Mouse (Mus musculus) liver, embryonic 13.5 days (tissue): ENCODE results near the gene Hist1h2bl. TPM values are rescaled to one million over a fixed set of nuclear protein-coding genes. Genes with fewer than 3 reads are reported as not detected.

ENCODE experiments used
- ATAC-seq: fragments of 200-750 bp; cut with Nextera tagmentation; 2 replicates; pipeline ENCODE4 v1.8.0; 2017; ENCODE audit warnings: low read depth, mild to moderate bottlenecking, moderate number of reproducible peaks, moderate library complexity
- DNase-seq: peaks from one replicate; pipeline ENCODE4 v3.0.0; 2022
- H3K27ac ChIP-seq: fragments of 300-500 bp; sonication (generic); 2 replicates; pipeline ENCODE4 v1.5.1; 2015; ENCODE audit warnings: moderate library complexity, mild to moderate bottlenecking, inconsistent platforms
- H3K27me3 ChIP-seq: fragments of 300-500 bp; sonication (generic); 2 replicates; pipeline ENCODE4 v1.6.1; 2015; ENCODE audit warnings: mild to moderate bottlenecking, inconsistent platforms
- H3K36me3 ChIP-seq: fragments of 300-500 bp; sonication (generic); 2 replicates; pipeline ENCODE4 v1.6.1; 2015; ENCODE audit warnings: mild to moderate bottlenecking, inconsistent platforms
- H3K4me1 ChIP-seq: fragments of 300-500 bp; sonication (generic); replicated peaks from 2 replicates; pipeline ENCODE4 v1.6.1; 2015; ENCODE audit warnings: inconsistent platforms
- H3K4me2 ChIP-seq: fragments of 300-500 bp; sonication (generic); 2 replicates; pipeline ENCODE4 v1.6.1; 2015; ENCODE audit warnings: inconsistent platforms, mild to moderate bottlenecking, moderate library complexity
- H3K4me3 ChIP-seq: fragments of 300-500 bp; sonication (generic); replicated peaks from 2 replicates; pipeline ENCODE4 v1.5.1; 2015; ENCODE audit warnings: mild to moderate bottlenecking, inconsistent platforms
- H3K9ac ChIP-seq: fragments of 300-500 bp; sonication (generic); 2 replicates; pipeline ENCODE4 v1.6.1; 2015; ENCODE audit warnings: mild to moderate bottlenecking, inconsistent platforms
- H3K9me3 ChIP-seq: fragments of 300-500 bp; sonication (generic); replicated peaks from 2 replicates; pipeline ENCODE4 v1.6.1; 2016; ENCODE audit warnings: inconsistent platforms
- WGBS: fragments of 180-500 bp; shearing (Covaris S2); methylation state at CpG from one replicate; pipeline ENCODE4 v1.1.7; 2015; ENCODE audit not compliant: insufficient replicate concordance; 5-methylcytosine and 5-hydroxymethylcytosine counted together
- microRNA-seq: library from miRNA; unstranded; fragments of <30 nt; microRNA quantifications from one replicate; pipeline ENCODE4, GENCODE M21; 2016
- polyA plus RNA-seq: library from polyadenylated mRNA; unstranded; fragments of >200 nt; fragmentation: Nextera tagmentation; extraction: Ambion mirVana; gene quantifications from 2 replicates; pipeline ENCODE4 v1.2.1, GENCODE M21; 2015

Gene Hist1h2bl
- polyA plus RNA-seq, 1 experiment from 2014 or later = 3.0 TPM

DNA sequence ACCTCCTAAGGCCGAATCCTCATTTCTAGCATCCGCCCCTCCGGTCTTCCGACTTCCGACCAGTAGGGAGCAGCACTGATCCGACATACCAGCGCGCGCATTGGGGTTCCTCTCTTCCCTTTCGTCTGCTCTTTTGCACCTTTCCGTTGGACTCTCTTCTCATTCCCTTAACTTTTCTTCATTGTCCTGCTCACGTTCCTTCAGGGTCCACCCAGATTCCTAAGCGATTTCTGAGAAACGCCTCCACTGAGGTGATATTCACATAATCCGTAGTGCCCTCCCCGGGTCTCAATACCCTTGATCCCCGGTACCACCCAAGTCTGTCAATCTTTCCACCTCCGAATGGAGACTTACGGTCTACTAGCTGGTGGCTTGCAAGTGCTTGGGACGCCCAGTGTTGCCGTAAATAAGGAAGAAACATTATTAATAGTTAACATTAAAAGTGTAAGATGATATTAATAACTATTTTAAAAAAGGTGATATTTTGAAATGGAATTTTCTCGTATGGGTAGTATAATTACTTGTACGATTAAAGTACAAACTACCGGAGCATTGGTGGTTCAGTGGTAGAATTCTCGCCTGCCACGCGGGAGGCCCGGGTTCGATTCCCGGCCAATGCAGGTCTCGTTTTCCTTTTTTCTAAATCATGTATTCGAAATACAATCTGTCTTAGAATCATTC lies 5.8 kb downstream of the Hist1h2bl start:
- H3K4me2 ChIP-seq = peak overlapping the region; percentile 62
- DNase-seq = peak; percentile 83
- H3K4me3 ChIP-seq = peak overlapping the region; percentile 71
- H3K9me3 ChIP-seq = no peaks in the 10 kb centered on the region
- no peaks in the 10 kb centered on the region for H3K36me3 ChIP-seq
- peaks cover 27% of the 10 kb centered on the region for H3K4me1 ChIP-seq
- peak overlapping the region; percentile 80 for H3K27ac ChIP-seq
- H3K9ac ChIP-seq = peak overlapping the region; percentile 79
- under 1% methylated on average over 32 of the region's 32 CpGs for WGBS
- ATAC-seq = peak; percentile 70
- no peaks in the 10 kb centered on the region for H3K27me3 ChIP-seq

DNA sequence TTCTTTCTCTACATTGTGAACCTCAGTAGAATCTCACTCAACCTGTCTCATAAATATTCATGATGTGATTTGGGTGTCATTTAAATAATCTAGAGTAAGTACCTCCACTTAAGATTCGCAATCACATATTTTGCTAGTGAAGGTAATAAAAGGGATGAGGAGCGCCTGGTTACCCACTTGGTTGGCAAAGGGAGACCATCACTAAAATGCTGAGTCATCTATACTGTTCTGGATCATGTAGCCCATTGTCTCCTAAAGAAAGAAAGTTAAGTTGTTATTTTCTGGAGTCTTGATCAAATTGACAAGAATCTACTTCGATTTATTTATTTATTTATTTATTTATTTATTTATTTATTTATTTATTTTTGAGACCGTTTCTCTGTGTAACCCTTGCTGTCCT lies 9.3 kb downstream of the Hist1h2bl start:
- 56% methylated on average over 4 of the region's 4 CpGs for WGBS
- no peak overlapping the region for H3K4me3 ChIP-seq

DNA sequence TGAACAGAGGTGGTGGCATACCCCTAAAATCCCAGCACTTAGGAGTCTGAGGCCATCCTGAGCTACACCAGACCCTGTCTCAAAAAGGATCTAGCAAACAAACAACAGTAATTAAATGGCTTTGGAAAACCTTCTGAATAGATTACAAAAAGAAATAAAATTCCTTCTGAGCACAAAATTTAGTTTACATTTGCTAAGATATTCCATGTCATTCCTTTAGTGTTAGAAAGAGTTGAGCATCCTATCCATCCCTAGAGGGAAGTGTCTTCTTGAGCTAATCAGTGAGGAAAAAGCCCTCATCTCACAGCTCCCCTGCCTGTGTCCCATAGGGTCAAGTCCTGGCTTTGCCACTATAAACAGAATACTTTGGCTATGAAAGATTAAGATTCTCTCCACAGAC lies 18.1 kb downstream of the Hist1h2bl start, which contains the start of gene Olfr1359:
Gene Olfr1359 (plus strand): TSS at position 301 of the 400 bp plus-strand sequence.
- ATAC-seq (no peak), DNase-seq (no peak)
- no peak within 1 kb of the TSS for H3K9ac ChIP-seq
- H3K4me2 ChIP-seq = no peak within 1 kb of the TSS
- H3K4me1 ChIP-seq = no peaks in the 10 kb centered on the region
- H3K4me3 ChIP-seq = no peak within 1 kb of the TSS
- H3K27ac ChIP-seq = no peak within 1 kb of the TSS
- H3K27me3 ChIP-seq = no peaks in the 10 kb centered on the region
- no peaks in the 10 kb centered on the region for H3K36me3 ChIP-seq
- H3K9me3 ChIP-seq = no peaks in the 10 kb centered on the region

More for the DNA sequence above, 9.3 kb downstream of the Hist1h2bl start:
- Histone ChIP-seq H3K9ac (no peak overlapping the region), H3K27ac (no peak overlapping the region), H3K4me1 (peaks cover 7% of the 10 kb centered on the region), H3K4me2 (no peak overlapping the region), H3K27me3 (no peaks in the 10 kb centered on the region), H3K9me3 (no peaks in the 10 kb centered on the region), H3K36me3 (no peaks in the 10 kb centered on the region)
- ATAC-seq = no peak
- DNase-seq = no peak

DNA sequence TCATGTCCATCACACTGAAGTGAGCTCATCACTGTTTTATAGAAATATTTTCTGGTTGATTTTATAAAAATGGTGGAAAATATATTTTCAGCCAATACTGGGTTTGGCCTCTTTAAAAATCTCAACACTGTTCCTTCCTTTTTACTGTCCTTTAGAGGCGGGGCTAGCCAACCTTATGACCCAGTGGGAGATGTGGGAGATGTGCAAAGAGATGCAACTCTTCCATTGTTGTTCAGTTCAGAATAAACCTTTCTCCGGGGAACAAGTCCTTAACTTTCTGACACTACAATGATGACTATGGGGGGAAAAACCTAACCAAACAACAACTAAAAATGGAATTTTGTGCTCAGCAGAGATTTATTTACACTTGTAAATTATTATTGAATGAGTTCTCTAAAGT lies 38.6 kb downstream of the Hist1h2bl start, which contains the start of gene Olfr1360:
Gene Olfr1360 (minus strand): TSS at position 101 of the 400 bp plus-strand sequence.
- H3K27ac ChIP-seq = no peak within 1 kb of the TSS
- no peaks in the 10 kb centered on the region for H3K9me3 ChIP-seq
- H3K4me2 ChIP-seq = no peak within 1 kb of the TSS
- no peaks in the 10 kb centered on the region for H3K27me3 ChIP-seq
- H3K4me1 ChIP-seq = no peaks in the 10 kb centered on the region
- no peak within 1 kb of the TSS for H3K9ac ChIP-seq
- H3K36me3 ChIP-seq = no peaks in the 10 kb centered on the region
- DNase-seq = no peak
- no peak for ATAC-seq
- 60% methylated on average over 2 of the region's 2 CpGs for WGBS
- no peak within 1 kb of the TSS for H3K4me3 ChIP-seq

Small RNA genes lying within 50 kb of the gene (microRNA-seq; reads per million reads assigned to microRNA genes)
- gene Gm44357 (not detected), gene Gm44367 (not detected), gene Gm44454 (1.5 reads per million)

Other genes with a start within 250 kb of the Hist1h2bl start
- gene Nkapl, start 247.6 kb downstream of the Hist1h2bl start, polyA plus RNA-seq = 0.86 and 0.92 TPM in 2 replicates
- gene Zkscan4, start 237.2 kb downstream of the Hist1h2bl start, polyA plus RNA-seq = 0.33 and 0.38 TPM in 2 replicates
- gene Gm10065, start 236.7 kb downstream of the Hist1h2bl start, polyA plus RNA-seq = not detected in 2 replicates
- 0.65 and 0.77 TPM in 2 replicates for gene AK157302, start 220.9 kb downstream of the Hist1h2bl start, polyA plus RNA-seq
- 6.6 and 7.4 TPM in 2 replicates for gene Gm11273, start 214.7 kb downstream of the Hist1h2bl start, polyA plus RNA-seq
- gene Zkscan8, start 185.0 kb downstream of the Hist1h2bl start, polyA plus RNA-seq = 1.1 and 1.2 TPM in 2 replicates
- not detected in 2 replicates for gene Olfr1366, start 173.3 kb downstream of the Hist1h2bl start, polyA plus RNA-seq
- not detected in 2 replicates for gene Olfr1535, start 156.2 kb downstream of the Hist1h2bl start, polyA plus RNA-seq
- not detected in 2 replicates for gene Olfr1364, start 134.4 kb downstream of the Hist1h2bl start, polyA plus RNA-seq
- not detected in 2 replicates for gene Olfr1362, start 102.1 kb downstream of the Hist1h2bl start, polyA plus RNA-seq
- not detected in 2 replicates for gene Olfr11, start 73.6 kb downstream of the Hist1h2bl start, polyA plus RNA-seq
- gene Olfr1361, start 52.8 kb downstream of the Hist1h2bl start, polyA plus RNA-seq = not detected in 2 replicates
- not detected in 2 replicates for gene Olfr1360, start 38.7 kb downstream of the Hist1h2bl start, polyA plus RNA-seq
- not detected in 2 replicates for gene Olfr1359, start 18.0 kb downstream of the Hist1h2bl start, polyA plus RNA-seq
- gene Hist1h2ai, start 279 bp upstream of the Hist1h2bl start, polyA plus RNA-seq = 15.6 and 39.6 TPM in 2 replicates
- gene Hist1h3h, start 1.5 kb upstream of the Hist1h2bl start, polyA plus RNA-seq = 5.8 and 11.7 TPM in 2 replicates
- 4.3 and 8.6 TPM in 2 replicates for gene Hist1h2bm, start 5.9 kb upstream of the Hist1h2bl start, polyA plus RNA-seq
- gene Hist1h4j, start 18.9 kb upstream of the Hist1h2bl start, polyA plus RNA-seq = 0.41 and 0.81 TPM in 2 replicates
- 2.8 and 5.6 TPM in 2 replicates for gene Hist1h4k, start 34.4 kb upstream of the Hist1h2bl start, polyA plus RNA-seq
- gene Hist1h2ak, start 37.7 kb upstream of the Hist1h2bl start, polyA plus RNA-seq = 30.8 and 91.0 TPM in 2 replicates
- gene Hist1h2bn, start 38.0 kb upstream of the Hist1h2bl start, polyA plus RNA-seq = 4.4 and 14.4 TPM in 2 replicates
- gene Hist1h1b, start 64.5 kb upstream of the Hist1h2bl start, polyA plus RNA-seq = 37.3 and 37.6 TPM in 2 replicates
- 164 and 194 TPM in 2 replicates for gene Hist1h3i, start 67.2 kb upstream of the Hist1h2bl start, polyA plus RNA-seq
- gene Hist1h2an, start 71.1 kb upstream of the Hist1h2bl start, polyA plus RNA-seq = 5.8 and 15.9 TPM in 2 replicates
- 2.8 and 3.8 TPM in 2 replicates for gene Hist1h2bp, start 71.3 kb upstream of the Hist1h2bl start, polyA plus RNA-seq
- 22.0 and 34.4 TPM in 2 replicates for gene Hist1h2bq, start 94.1 kb upstream of the Hist1h2bl start, polyA plus RNA-seq
- gene Hist1h2ao, start 94.3 kb upstream of the Hist1h2bl start, polyA plus RNA-seq = 1.4 and 1.6 TPM in 2 replicates
- not detected in 2 replicates for gene Hist1h4m, start 95.6 kb upstream of the Hist1h2bl start, polyA plus RNA-seq
- 14.8 and 21.6 TPM in 2 replicates for gene Hist1h4n, start 116.1 kb upstream of the Hist1h2bl start, polyA plus RNA-seq
- gene Hist1h2ap, start 117.4 kb upstream of the Hist1h2bl start, polyA plus RNA-seq = 4,833 and 5,264 TPM in 2 replicates
- gene Hist1h2br, start 117.6 kb upstream of the Hist1h2bl start, polyA plus RNA-seq = 22.5 and 35.7 TPM in 2 replicates
- 0.89 and 1.0 TPM in 2 replicates for gene Zfp184, start 229.0 kb upstream of the Hist1h2bl start, polyA plus RNA-seq